Mouse (Mus musculus): Measurements from ENCODE around the gene 9930021J03Rik. TPM values are rescaled to one million over a fixed set of nuclear protein-coding genes. Genes with fewer than 3 reads are reported as not detected.

Gene 9930021J03Rik
- polyA plus RNA-seq, 1 experiment from 2014 or later = 1.7 TPM

GRCm38 (mm10) chr19:29708461-29708860, 97.3 kb downstream of the 9930021J03Rik start:
- Histone ChIP-seq H3K9me3 (replicated peaks; ENCODE audit: control insufficient read depth, low read length) (no peaks in the 10 kb centered on the region), H3K27ac (ENCODE audit: low read length) (no peak overlapping the region), H3K4me3 (ENCODE audit: low read depth, low read length) (peak overlapping the region; percentile 42), H3K4me1 (ENCODE audit: control insufficient read depth, low read depth, low read length) (no peaks in the 10 kb centered on the region), H3K4me2 (ENCODE audit: low read depth, low read length) (peak overlapping the region; percentile 51), H3K27me3 (ENCODE audit: control insufficient read depth, insufficient read depth, low read depth, low read length) (no peaks in the 10 kb centered on the region), H3K9ac (ENCODE audit: low read depth, low read length) (no peak overlapping the region), H3K36me3 (ENCODE audit: control insufficient read depth, insufficient read depth) (no peaks in the 10 kb centered on the region)
- WGBS (ENCODE audit: insufficient replicate concordance) = 48% methylated on average over 5 of the region's 5 CpGs
- no peak for ATAC-seq (ENCODE audit: low read depth)

- no peaks in the 10 kb centered on the region for H3K4me1 ChIP-seq (ENCODE audit: control insufficient read depth, low read depth, low read length)
- WGBS (ENCODE audit: insufficient replicate concordance) = 32% methylated on average over 14 of the region's 14 CpGs
- no peaks in the 10 kb centered on the region for H3K9me3 ChIP-seq (replicated peaks; ENCODE audit: control insufficient read depth, low read length)
Measured at GRCm38 (mm10) chr19:29708003-29708402, 97.8 kb downstream of the 9930021J03Rik start.

GRCm38 (mm10) chr19:29707314-29707898, 98.4 kb downstream of the 9930021J03Rik start:
- 70% methylated on average over 9 of the region's 9 CpGs for WGBS (ENCODE audit: insufficient replicate concordance)
- H3K36me3 ChIP-seq (ENCODE audit: control insufficient read depth, insufficient read depth) = no peaks in the 10 kb centered on the region
- H3K27me3 ChIP-seq (ENCODE audit: control insufficient read depth, insufficient read depth, low read depth, low read length) = no peaks in the 10 kb centered on the region
- ATAC-seq (ENCODE audit: low read depth) = no peak
- no peaks in the 10 kb centered on the region for H3K4me1 ChIP-seq (ENCODE audit: control insufficient read depth, low read depth, low read length)
- no peak overlapping the region for H3K27ac ChIP-seq (ENCODE audit: low read length)
- H3K4me2 ChIP-seq (ENCODE audit: low read depth, low read length) = no peak overlapping the region
- H3K9ac ChIP-seq (ENCODE audit: low read depth, low read length) = no peak overlapping the region
- H3K4me3 ChIP-seq (ENCODE audit: low read depth, low read length) = no peak overlapping the region
- H3K9me3 ChIP-seq (replicated peaks; ENCODE audit: control insufficient read depth, low read length) = no peaks in the 10 kb centered on the region

More at GRCm38 (mm10) chr19:29708003-29708402, 97.8 kb downstream of the 9930021J03Rik start:
- Histone ChIP-seq H3K27ac (ENCODE audit: low read length) (no peak overlapping the region), H3K27me3 (ENCODE audit: control insufficient read depth, insufficient read depth, low read depth, low read length) (no peaks in the 10 kb centered on the region), H3K4me2 (ENCODE audit: low read depth, low read length) (peak overlapping the region; percentile 51), H3K4me3 (ENCODE audit: low read depth, low read length) (peak overlapping the region; percentile 42), H3K36me3 (ENCODE audit: control insufficient read depth, insufficient read depth) (no peaks in the 10 kb centered on the region), H3K9ac (ENCODE audit: low read depth, low read length) (no peak overlapping the region)
- ATAC-seq (ENCODE audit: low read depth) = no peak; the same call in 1 of the 2 replicates

GRCm38 (mm10) chr19:29704436-29704835, 101.4 kb downstream of the 9930021J03Rik start:
- H3K4me2 ChIP-seq (ENCODE audit: low read depth, low read length) = no peak overlapping the region
- H3K9me3 ChIP-seq (replicated peaks; ENCODE audit: control insufficient read depth, low read length) = no peaks in the 10 kb centered on the region
- WGBS (ENCODE audit: insufficient replicate concordance) = 79% methylated on average over 13 of the region's 13 CpGs
- ATAC-seq (ENCODE audit: low read depth) = no peak
- H3K4me1 ChIP-seq (ENCODE audit: control insufficient read depth, low read depth, low read length) = no peaks in the 10 kb centered on the region
- H3K36me3 ChIP-seq (ENCODE audit: control insufficient read depth, insufficient read depth) = no peaks in the 10 kb centered on the region
- H3K27me3 ChIP-seq (ENCODE audit: control insufficient read depth, insufficient read depth, low read depth, low read length) = no peaks in the 10 kb centered on the region
- H3K27ac ChIP-seq (ENCODE audit: low read length) = no peak overlapping the region
- H3K4me3 ChIP-seq (ENCODE audit: low read depth, low read length) = no peak overlapping the region
- H3K9ac ChIP-seq (ENCODE audit: low read depth, low read length) = no peak overlapping the region

- Histone ChIP-seq H3K36me3 (ENCODE audit: control insufficient read depth, insufficient read depth) (no peaks in the 10 kb centered on the region), H3K27ac (ENCODE audit: low read length) (no peak overlapping the region), H3K27me3 (ENCODE audit: control insufficient read depth, insufficient read depth, low read depth, low read length) (no peaks in the 10 kb centered on the region), H3K4me2 (ENCODE audit: low read depth, low read length) (no peak overlapping the region), H3K9ac (ENCODE audit: low read depth, low read length) (no peak overlapping the region), H3K4me3 (ENCODE audit: low read depth, low read length) (no peak overlapping the region), H3K4me1 (ENCODE audit: control insufficient read depth, low read depth, low read length) (no peaks in the 10 kb centered on the region), H3K9me3 (replicated peaks; ENCODE audit: control insufficient read depth, low read length) (no peaks in the 10 kb centered on the region)
- 55% methylated on average over 4 of the region's 4 CpGs for WGBS (ENCODE audit: insufficient replicate concordance)
- ATAC-seq (ENCODE audit: low read depth) = no peak
Measured at GRCm38 (mm10) chr19:29701707-29702106, 104.1 kb downstream of the 9930021J03Rik start.

- Histone ChIP-seq H3K4me2 (ENCODE audit: low read depth, low read length) (no peak within 1 kb of the TSS), H3K4me3 (ENCODE audit: low read depth, low read length) (no peak within 1 kb of the TSS), H3K27me3 (ENCODE audit: control insufficient read depth, insufficient read depth, low read depth, low read length) (no peaks in the 10 kb centered on the region), H3K36me3 (ENCODE audit: control insufficient read depth, insufficient read depth) (no peaks in the 10 kb centered on the region), H3K4me1 (ENCODE audit: control insufficient read depth, low read depth, low read length) (no peaks in the 10 kb centered on the region), H3K27ac (ENCODE audit: low read length) (no peak within 1 kb of the TSS), H3K9ac (ENCODE audit: low read depth, low read length) (no peak within 1 kb of the TSS), H3K9me3 (replicated peaks; ENCODE audit: control insufficient read depth, low read length) (no peaks in the 10 kb centered on the region)
- ATAC-seq (ENCODE audit: low read depth) = no peak
- 51% methylated on average over 3 of the region's 3 CpGs for whole genome bisulfite sequencing (ENCODE audit: insufficient replicate concordance)
Measured at GRCm38 (mm10) chr19:29697245-29697874, 108.4 kb downstream of the 9930021J03Rik start, which contains the start of gene Mlana. TSS of gene Mlana (plus strand) at chr19:29697824.

- Histone ChIP-seq H3K27me3 (ENCODE audit: control insufficient read depth, insufficient read depth, low read depth, low read length) (no peaks in the 10 kb centered on the region), H3K4me3 (ENCODE audit: low read depth, low read length) (no peak overlapping the region), H3K9me3 (replicated peaks; ENCODE audit: control insufficient read depth, low read length) (no peaks in the 10 kb centered on the region), H3K4me2 (ENCODE audit: low read depth, low read length) (no peak overlapping the region), H3K9ac (ENCODE audit: low read depth, low read length) (no peak overlapping the region), H3K27ac (ENCODE audit: low read length) (no peak overlapping the region), H3K4me1 (ENCODE audit: control insufficient read depth, low read depth, low read length) (no peaks in the 10 kb centered on the region), H3K36me3 (ENCODE audit: control insufficient read depth, insufficient read depth) (no peaks in the 10 kb centered on the region)
- ATAC-seq (ENCODE audit: low read depth) = no peak
Measured at GRCm38 (mm10) chr19:29696840-29697239, 108.9 kb downstream of the 9930021J03Rik start.

- Histone ChIP-seq H3K9ac (ENCODE audit: low read depth, low read length) (no peak overlapping the region), H3K4me2 (ENCODE audit: low read depth, low read length) (no peak overlapping the region), H3K4me1 (ENCODE audit: control insufficient read depth, low read depth, low read length) (no peaks in the 10 kb centered on the region), H3K27me3 (ENCODE audit: control insufficient read depth, insufficient read depth, low read depth, low read length) (no peaks in the 10 kb centered on the region), H3K9me3 (replicated peaks; ENCODE audit: control insufficient read depth, low read length) (no peaks in the 10 kb centered on the region), H3K4me3 (ENCODE audit: low read depth, low read length) (no peak overlapping the region), H3K27ac (ENCODE audit: low read length) (no peak overlapping the region), H3K36me3 (ENCODE audit: control insufficient read depth, insufficient read depth) (no peaks in the 10 kb centered on the region)
- WGBS (ENCODE audit: insufficient replicate concordance) = 75% methylated on average over 4 of the region's 4 CpGs
- ATAC-seq (ENCODE audit: low read depth) = no peak
Measured at GRCm38 (mm10) chr19:29696309-29696708, 109.5 kb downstream of the 9930021J03Rik start.

GRCm38 (mm10) chr19:29695071-29695470, 110.7 kb downstream of the 9930021J03Rik start:
- no peaks in the 10 kb centered on the region for H3K27me3 ChIP-seq (ENCODE audit: control insufficient read depth, insufficient read depth, low read depth, low read length)
- no peaks in the 10 kb centered on the region for H3K4me1 ChIP-seq (ENCODE audit: control insufficient read depth, low read depth, low read length)
- H3K36me3 ChIP-seq (ENCODE audit: control insufficient read depth, insufficient read depth) = no peaks in the 10 kb centered on the region
- no peak overlapping the region for H3K4me2 ChIP-seq (ENCODE audit: low read depth, low read length)
- H3K9ac ChIP-seq (ENCODE audit: low read depth, low read length) = no peak overlapping the region
- H3K4me3 ChIP-seq (ENCODE audit: low read depth, low read length) = no peak overlapping the region
- ATAC-seq (ENCODE audit: low read depth) = no peak
- H3K27ac ChIP-seq (ENCODE audit: low read length) = no peak overlapping the region
- no peaks in the 10 kb centered on the region for H3K9me3 ChIP-seq (replicated peaks; ENCODE audit: control insufficient read depth, low read length)
- WGBS (ENCODE audit: insufficient replicate concordance) = 79% methylated on average over 10 of the region's 10 CpGs
